In genomic region chr13:69541776-69542175, GRCm38 (mm10) we compare ENCODE assay signal across 10 mouse cellular contexts. TPM values are rescaled to one million over a fixed set of nuclear protein-coding genes. Genes with fewer than 3 reads are reported as not detected.
DNase-seq lines count a peak whose midpoint lies in the region; ATAC-seq and TF ChIP-seq lines count a peak whose summit lies in the region.
"Had no signal": no experiment of that assay in that cellular context is flagged by ENCODE, and none has a peak within 500 bp of the region (broad histone marks: within the 10 kb centered on the region; RNA-seq: fewer than 3 reads in every experiment).

No protein-coding gene starts in this region.

- H3K27ac ChIP-seq in kidney, embryonic 15.5 days: peak overlapping the region; percentile 15
- no peak overlapping the region; the same call in 1 of the 2 replicates for H3K27ac ChIP-seq in kidney, embryonic 16.5 days (ENCODE audit: low read length)
- H3K27ac ChIP-seq in hindbrain, postnatal 0 days: no peak overlapping the region
- H3K27ac ChIP-seq: liver, embryonic 13.5 days had no signal

- H3K36me3 ChIP-seq in kidney, embryonic 15.5 days: no peaks in the 10 kb centered on the region
- H3K36me3 ChIP-seq in kidney, embryonic 16.5 days (ENCODE audit: insufficient read depth, low read length): no peaks in the 10 kb centered on the region
- H3K36me3 ChIP-seq in hindbrain, postnatal 0 days (ENCODE audit: insufficient read depth, low read length): no peaks in the 10 kb centered on the region
- H3K36me3 ChIP-seq: liver, embryonic 13.5 days had no signal

- H3K4me1 ChIP-seq in kidney, embryonic 15.5 days: peaks cover 27% of the 10 kb centered on the region
- H3K4me1 ChIP-seq in kidney, embryonic 16.5 days (ENCODE audit: insufficient read depth, low read length): peaks cover 20% of the 10 kb centered on the region
- peaks cover 6% of the 10 kb centered on the region; the same call in 1 of the 2 replicates for H3K4me1 ChIP-seq in hindbrain, postnatal 0 days (ENCODE audit: insufficient read depth, low read length)

- no peak overlapping the region for H3K4me2 ChIP-seq in kidney, embryonic 15.5 days
- no peak overlapping the region for H3K4me2 ChIP-seq in kidney, embryonic 16.5 days (replicated peaks; ENCODE audit: low read depth, low read length)
- H3K4me2 ChIP-seq in hindbrain, postnatal 0 days (ENCODE audit: low read depth, low read length): no peak overlapping the region
- H3K4me2 ChIP-seq: liver, embryonic 13.5 days had no signal

- 0 out of 2 replicates have a peak, but pooled peaks cover 3% of the 10 kb centered on the region for H3K27me3 ChIP-seq in kidney, embryonic 15.5 days
- H3K27me3 ChIP-seq in kidney, embryonic 16.5 days (ENCODE audit: insufficient read depth, low read length): no peaks in the 10 kb centered on the region
- H3K27me3 ChIP-seq in hindbrain, postnatal 0 days (ENCODE audit: insufficient read depth, low read length): no peaks in the 10 kb centered on the region

- 52% methylated on average over 10 of the region's 10 CpGs for WGBS in kidney, embryonic 15.5 days
- 35% methylated on average over 10 of the region's 10 CpGs for WGBS in kidney, embryonic 16.5 days
- WGBS in hindbrain, postnatal 0 days: 66% methylated on average over 10 of the region's 10 CpGs

- H3K4me3 ChIP-seq in kidney, embryonic 15.5 days (replicated peaks): no peak overlapping the region
- H3K4me3 ChIP-seq in kidney, embryonic 16.5 days (ENCODE audit: low read length): no peak overlapping the region
- no peak overlapping the region for H3K4me3 ChIP-seq in hindbrain, postnatal 0 days (ENCODE audit: low read length)
- H3K4me3 ChIP-seq: liver, embryonic 13.5 days had no signal

- ATAC-seq in kidney, embryonic 15.5 days (replicated peaks; ENCODE audit: low FRiP score): no peak
- no peak for ATAC-seq in kidney, embryonic 16.5 days (ENCODE audit: low FRiP score, low TSS enrichment)
- ATAC-seq in hindbrain, postnatal 0 days: no peak

- H3K9ac ChIP-seq in kidney, embryonic 15.5 days: no peak overlapping the region
- H3K9ac ChIP-seq in kidney, embryonic 16.5 days (replicated peaks; ENCODE audit: low read length): no peak overlapping the region
- H3K9ac ChIP-seq in hindbrain, postnatal 0 days (replicated peaks; ENCODE audit: low read length): no peak overlapping the region
- H3K9ac ChIP-seq: liver, embryonic 13.5 days had no signal

- no peaks in the 10 kb centered on the region for H3K9me3 ChIP-seq in kidney, embryonic 15.5 days (replicated peaks)
- H3K9me3 ChIP-seq in kidney, embryonic 16.5 days (ENCODE audit: low read length): no peaks in the 10 kb centered on the region
- H3K9me3 ChIP-seq in hindbrain, postnatal 0 days (ENCODE audit: low read length): no peaks in the 10 kb centered on the region
- H3K9me3 ChIP-seq: liver, embryonic 13.5 days had no signal

- peak; percentile 31 for DNase-seq in adrenal gland, postnatal 10 days
- DNase-seq in adrenal gland, postnatal 14 days: no peak
- DNase-seq in Muller cell, postnatal 12 days (ENCODE audit: inconsistent ontology term): peak; percentile 42
- peak; percentile 53 for DNase-seq in lung, postnatal 10 days
- DNase-seq in MN1 (ENCODE audit: low spot score): no peak
- no peak for DNase-seq in hindbrain, postnatal 0 days (ENCODE audit: low spot score)
- DNase-seq: kidney, adult 2 months; liver, embryonic 13.5 days had no signal

- TF ChIP-seq CTCF in hindbrain, postnatal 0 days (IDR thresholded peaks at IDR 0.05; ENCODE audit: low read depth): no peak

RNA-seq across cellular contexts. Expression of gene Tent4a, which starts 7.4 kb away (rescaled TPM):
- 10 to 100 TPM; 18.6 to 19.1 TPM for total RNA-seq in adrenal gland, postnatal 10 days (2021)
- total RNA-seq in adrenal gland, postnatal 14 days (2021): 21.1 and 21.6 TPM in 2 replicates
- 5.1 and 5.5 TPM in 2 replicates for polyA plus RNA-seq in kidney, embryonic 15.5 days (2015; fragmentation: Nextera tagmentation; extraction: Ambion mirVana)
- polyA plus RNA-seq in kidney, embryonic 16.5 days (2015; fragmentation: Nextera tagmentation; extraction: Ambion mirVana): 5.0 and 5.1 TPM in 2 replicates
- total RNA-seq in hindbrain, postnatal 0 days (2014; rRNA removed): 22.3 and 22.6 TPM in 2 replicates
- polyA plus RNA-seq in hindbrain, postnatal 0 days (2015; fragmentation: Nextera tagmentation; extraction: Ambion mirVana): 4.8 and 5.1 TPM in 2 replicates

RNA-seq across cellular contexts. Expression of gene Nsun2, which starts 8.2 kb away (rescaled TPM):
- 10 to 100 TPM; 68.5 to 81.1 TPM for total RNA-seq in adrenal gland, postnatal 10 days (2021)
- 87.3 and 89.0 TPM in 2 replicates for total RNA-seq in adrenal gland, postnatal 14 days (2021)
- polyA plus RNA-seq in kidney, embryonic 15.5 days (2015; fragmentation: Nextera tagmentation; extraction: Ambion mirVana): 130 TPM in 2 replicates
- 124 and 131 TPM in 2 replicates for polyA plus RNA-seq in kidney, embryonic 16.5 days (2015; fragmentation: Nextera tagmentation; extraction: Ambion mirVana)
- total RNA-seq in hindbrain, postnatal 0 days (2014; rRNA removed): 34.9 and 37.6 TPM in 2 replicates
- 61.5 and 62.1 TPM in 2 replicates for polyA plus RNA-seq in hindbrain, postnatal 0 days (2015; fragmentation: Nextera tagmentation; extraction: Ambion mirVana)

Comparison
In these comparisons a context has a peak if more than half of its experiments do, and no peak if none do; other contexts are left out.
1. DNase-seq: peak in adrenal gland, postnatal 10 days (single experiment), Muller cell, postnatal 12 days (single experiment) and lung, postnatal 10 days (single experiment); none in adrenal gland, postnatal 14 days (single experiment), MN1 (single experiment) and hindbrain, postnatal 0 days (single experiment).